Mouse (Mus musculus) heart, adult 11 months (tissue): ENCODE measurements around the gene Elmo1.

Experiments
- DNase-seq: peaks from one replicate; pipeline ENCODE4 v3.0.0; 2022

Elmo1 gene

DNA sequence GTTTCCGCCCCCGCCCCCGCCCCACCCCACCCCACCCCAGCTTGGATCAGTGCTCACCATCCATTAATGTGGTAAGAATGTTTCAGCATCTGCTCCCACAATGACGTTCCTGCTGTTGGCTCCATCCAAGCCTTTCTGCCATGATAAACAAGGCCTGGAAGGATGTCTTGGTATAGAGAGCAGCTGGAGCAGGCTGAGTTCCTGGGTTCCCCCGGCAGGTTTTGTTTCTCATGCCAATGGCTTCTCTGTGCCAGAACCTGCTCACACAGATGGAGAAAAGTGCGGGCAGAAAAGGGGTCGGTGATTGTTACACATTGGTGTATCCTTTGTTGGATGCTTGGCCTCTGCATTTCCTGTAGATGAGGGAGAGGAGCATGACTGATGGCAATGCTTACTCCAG lies 240.6 kb downstream of the Elmo1 start:
- peak; percentile 76 for DNase-seq

DNA sequence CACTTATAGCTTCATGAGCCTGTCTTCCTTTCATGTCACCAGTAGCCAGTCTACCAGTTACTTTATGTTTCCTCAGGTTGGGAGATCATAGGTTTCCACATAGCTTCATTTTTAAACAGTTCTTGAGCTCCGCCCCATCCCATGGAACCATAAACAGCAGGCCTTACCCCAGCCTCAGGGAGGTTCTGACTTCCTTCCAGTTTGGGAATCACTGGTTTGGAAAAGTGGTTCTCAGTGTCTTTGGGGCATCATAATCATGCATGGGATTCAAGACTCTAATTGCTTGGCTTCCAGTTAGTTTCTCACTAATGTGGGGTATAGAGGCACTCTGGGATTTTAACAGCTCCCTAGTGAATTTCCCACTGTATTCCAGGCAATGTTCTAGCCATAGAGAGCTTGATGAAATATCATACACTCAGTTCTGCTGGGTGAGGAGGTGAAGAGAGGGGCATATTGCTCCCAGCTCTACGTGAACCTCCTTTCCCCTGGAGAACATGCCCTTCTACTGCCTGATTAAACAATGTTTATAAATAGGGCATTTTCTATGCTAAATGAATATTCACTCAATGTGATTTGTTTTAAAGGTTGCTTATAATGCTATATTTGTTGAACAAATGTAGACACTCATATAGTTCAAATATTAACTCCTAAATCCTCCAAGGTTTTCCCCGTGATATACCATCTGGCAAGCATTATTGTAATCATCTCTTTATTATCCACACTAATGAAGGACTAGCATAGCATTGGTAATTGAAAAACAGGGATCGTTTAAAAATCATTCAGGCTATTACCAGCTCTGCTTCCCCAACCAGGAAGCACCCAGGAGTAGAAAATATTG lies 244.9 kb downstream of the Elmo1 start:
- DNase-seq = peak; percentile 5

DNA sequence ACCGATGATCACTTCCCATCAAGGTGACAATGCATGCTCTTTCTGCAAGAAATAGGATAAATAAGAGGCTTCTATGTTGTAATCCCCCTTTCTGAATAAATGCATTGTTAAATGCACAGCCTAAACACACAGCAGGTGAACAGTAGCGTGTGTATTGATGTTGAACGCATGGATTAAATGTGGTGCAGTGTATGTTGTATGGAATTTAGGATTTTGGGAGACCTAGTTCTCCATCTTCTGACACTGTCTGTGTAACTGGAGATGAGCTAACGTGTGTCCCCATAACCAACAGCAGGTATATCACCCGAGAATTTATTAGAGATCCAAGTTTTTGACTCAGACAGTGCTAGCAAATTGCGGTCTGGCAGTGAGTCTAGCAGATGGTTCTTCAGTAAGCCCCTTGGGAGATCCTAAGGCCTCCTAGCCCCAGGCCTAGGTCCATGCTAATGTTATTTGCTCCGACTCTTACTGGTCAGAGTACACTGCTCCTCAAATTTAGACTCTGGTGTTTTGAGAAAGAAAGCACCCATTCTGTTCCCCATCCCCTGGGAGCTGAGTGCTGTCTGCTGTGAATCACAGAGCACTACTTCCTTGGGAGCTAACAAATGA lies 245.6 kb downstream of the Elmo1 start:
- peak; percentile 56 for DNase-seq

DNA sequence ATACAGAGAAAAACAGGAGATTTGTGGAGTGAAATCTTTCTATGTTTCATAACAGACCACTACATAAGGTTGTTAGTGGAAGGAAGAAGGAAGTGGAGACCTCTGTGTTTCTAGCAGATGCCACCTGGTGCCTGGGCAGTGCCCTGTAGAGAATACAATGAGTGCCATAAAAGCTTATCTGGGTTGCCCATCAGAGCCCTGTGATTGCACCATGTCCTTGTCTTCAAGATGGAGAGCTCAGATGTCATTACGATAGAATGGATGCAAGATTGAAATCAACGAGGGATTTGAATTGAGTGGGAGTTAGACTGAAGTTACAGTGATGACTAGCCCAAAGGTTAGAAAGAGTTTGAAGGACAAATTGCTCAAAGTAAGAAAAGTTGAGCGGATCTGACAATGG lies 252.5 kb downstream of the Elmo1 start:
- no peak for DNase-seq

DNA sequence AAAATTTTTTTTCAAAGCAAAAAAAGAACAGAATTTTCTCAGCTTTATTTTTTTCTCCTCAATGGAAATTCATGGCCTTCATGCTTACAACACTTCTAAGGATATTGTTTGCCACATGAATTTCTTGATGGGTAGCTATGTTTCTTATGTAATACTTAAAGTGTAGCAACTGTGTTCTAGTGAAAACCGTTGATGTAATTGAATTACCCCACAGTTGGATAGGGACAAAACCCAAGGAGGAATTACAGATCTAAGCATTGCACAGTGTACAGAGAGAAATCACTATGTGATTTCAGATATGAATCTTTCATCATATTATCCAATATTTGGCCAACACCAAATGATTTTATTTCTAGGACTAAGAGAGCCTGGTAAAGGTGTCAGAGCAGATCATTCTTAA lies 259.4 kb downstream of the Elmo1 start:
- DNase-seq = no peak

DNA sequence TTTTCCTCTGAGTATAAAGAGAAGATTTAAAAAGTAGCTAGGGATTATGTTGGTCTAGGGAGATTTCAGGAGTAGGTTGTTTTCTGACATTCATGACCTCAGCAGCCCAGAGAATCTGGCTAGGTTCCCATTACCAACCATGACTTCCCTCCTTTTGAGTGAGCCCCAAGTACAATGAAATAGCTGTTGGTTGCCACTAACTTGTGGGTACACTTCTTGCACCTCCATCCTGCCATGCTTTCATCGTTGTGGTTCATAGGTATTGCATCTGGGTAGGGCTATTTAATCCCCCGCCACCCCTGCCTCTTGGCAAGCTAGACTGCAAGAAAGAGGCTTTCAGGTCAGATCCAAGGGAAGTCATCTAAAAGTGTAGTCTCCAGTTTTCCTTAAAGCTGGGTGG lies 262.2 kb downstream of the Elmo1 start:
- DNase-seq = no peak

DNA sequence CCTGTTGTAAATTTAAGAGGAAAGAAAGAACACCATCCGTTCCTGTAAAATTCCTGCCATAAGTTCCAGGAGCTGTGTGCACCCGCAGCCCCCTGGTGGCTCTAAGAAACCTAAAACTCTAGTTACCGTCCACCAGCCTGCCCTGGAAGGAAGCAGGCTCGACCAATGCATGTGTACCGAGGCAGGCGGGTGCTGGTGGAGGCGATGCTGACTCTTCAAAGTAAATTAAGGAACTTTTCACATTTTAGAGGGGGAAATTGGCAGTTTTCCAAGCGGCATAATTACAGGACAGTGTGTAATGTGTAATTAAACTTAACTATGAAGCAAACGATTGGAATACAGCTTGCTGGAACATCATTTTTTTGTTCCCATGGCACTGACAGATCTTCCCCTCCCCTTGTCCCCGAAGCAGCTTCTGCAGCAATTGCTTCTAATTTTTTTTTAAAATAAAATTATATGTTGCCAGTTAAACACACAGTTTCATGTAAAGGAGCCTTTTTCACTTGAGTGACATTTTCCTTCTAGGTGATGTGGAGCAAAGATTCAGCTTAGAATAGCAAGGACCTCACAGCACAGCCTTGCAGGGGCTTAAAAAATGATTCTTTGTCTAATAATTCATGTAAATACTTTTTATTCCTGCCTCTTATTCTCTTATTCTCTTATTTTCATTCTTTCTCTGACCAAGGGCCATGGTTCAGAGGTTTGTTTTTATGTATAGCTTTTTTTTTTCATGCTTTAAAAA lies 263.6 kb downstream of the Elmo1 start:
- DNase-seq = peak; percentile 76

DNA sequence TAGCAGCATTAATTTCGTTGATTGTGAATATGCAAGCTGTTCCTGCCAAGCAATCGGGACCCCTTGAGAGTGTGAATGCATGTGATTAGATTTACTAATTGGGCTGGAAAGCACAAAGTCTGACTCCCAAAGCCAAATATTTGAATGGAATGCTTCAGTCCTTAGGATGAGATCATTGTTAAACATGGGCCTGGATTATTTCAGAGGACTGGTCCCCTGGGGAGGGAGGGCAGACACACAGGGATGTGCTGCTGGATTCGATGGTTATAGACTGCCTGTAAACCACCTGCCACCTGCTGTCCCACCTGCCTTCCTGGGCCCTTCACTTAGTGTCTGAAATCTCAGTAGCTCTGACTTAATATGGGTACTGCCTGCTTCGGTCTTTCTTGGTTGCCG lies 264.2 kb downstream of the Elmo1 start:
- peak; percentile 90 for DNase-seq

DNA sequence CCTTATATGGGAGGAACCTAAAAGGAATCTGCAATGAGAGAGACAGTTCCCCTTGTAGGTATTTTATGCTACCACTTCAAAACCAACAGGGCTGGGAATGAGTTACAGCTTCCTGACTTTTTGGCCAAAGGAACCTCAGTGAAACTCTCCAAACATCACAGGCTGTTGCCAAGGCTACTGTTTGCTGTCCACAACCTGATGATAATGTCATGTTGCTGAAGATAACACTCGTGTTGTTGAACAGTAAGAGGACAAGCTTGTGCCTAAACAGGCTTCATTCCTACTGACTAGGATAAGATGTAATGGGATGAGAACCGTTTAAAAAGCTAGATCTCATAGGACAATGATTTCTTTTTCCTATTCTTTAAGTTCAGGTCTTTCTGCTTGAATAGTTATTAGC lies 272.1 kb downstream of the Elmo1 start:
- DNase-seq = peak; percentile 88

DNA sequence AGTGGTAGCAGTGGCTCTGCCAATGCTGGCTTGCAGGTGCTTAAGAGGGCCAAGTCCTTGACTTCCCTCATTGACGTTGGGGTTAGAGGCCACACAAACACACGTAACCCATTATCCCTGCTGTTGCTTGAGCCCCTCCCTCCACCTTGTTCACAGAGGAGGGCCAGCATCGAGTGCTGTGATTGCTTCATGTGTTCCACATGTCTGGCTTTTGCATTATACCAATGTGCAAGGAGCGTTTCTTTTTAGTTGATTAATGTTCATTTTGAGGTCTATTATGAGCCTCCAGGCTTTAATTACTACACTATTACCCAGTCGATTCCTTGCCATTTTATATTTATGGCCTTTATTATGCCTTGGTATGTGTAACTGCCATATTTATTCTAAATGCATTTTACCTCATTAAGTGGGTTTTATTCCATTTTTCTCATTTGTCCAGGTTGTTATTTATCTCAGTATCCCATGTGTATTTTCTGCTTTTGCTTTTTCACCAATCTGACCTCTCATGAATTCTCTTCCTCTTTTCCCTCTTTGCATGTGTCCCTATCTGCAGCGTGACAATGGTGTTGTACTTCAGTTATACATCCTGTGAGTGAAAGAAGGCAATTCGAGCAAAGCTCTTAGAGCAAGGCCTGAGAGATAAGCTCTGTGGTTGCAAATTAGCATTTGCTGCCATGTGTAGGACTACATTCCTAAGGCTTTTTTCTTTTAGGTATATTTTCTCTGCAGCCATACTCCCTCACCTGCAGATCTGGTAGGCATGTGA lies 275.6 kb downstream of the Elmo1 start:
- DNase-seq = peak; percentile 51

DNA sequence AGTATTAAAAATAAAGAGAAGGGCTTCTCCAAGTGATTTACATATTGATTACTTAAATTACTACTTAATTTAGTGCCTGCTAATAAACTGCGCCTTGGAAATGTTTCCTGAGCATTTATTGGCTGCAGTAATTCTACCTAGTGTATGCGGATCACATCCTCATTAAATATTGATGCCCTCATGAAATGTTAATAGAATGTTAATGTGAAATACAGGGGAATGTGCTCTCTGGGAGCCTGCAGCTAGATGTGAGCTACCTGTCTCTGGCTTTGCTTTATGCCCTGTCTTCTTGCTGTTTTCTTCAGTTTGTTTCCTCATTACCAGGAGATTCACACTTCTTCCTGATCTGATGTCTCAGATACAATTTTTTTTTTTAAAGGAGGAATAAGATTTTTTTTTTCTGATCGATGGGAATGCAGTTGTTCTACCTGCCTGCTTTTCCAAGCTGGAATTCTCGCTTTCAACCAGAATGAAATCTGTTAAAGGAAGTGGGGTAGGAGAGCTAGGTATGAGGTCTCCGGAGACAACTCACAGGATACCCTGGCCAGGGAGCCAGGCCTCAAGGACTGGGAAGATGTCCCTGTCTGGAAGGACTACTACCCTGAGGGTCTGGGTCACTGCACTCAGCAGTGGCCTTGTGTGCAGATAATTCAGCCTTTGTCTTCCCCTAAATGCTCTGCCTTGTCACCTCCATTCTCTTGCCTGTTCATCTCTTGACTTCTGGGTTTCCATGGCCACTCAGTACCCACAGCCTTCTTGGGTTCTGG lies 279.8 kb downstream of the Elmo1 start:
- no peak for DNase-seq

DNA sequence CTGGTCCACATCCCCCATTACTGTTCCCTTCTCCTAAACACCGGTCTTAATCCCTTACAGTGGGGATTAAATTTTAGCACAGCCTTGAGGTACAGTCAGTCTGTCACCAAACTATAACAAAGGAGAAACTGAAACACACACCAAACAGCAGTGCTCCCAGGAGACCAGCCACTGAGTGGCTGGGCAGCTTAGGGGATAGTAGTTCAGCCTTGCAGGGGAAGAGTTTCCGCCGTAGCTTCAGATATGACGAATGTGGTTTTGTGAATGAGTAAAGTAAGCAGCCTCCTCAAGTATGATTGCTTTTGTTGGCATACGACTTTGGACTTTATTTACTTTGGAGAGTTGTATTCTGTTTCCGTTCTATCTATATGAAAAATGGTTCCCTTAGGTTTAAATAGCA lies 281.1 kb downstream of the Elmo1 start:
- peak; percentile 87 for DNase-seq

DNA sequence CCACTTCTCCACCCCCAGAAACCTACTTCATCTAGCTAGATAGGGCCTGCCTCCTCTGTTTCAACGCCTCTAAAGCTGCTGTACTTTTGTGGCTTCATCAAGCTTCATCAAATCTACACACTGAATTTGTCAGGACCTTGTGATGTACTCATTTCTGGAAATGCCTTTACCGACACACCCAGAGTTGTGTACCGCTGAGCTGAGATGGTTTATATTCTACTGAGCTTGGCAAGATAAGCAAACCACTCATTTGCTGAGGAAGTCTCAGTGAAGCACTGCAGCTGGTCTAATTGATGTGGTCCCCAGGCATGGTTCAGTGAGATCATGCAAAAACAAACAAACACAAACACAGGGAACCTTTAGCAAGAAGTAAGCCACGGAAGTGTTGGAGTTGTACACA lies 281.9 kb downstream of the Elmo1 start:
- DNase-seq = peak; percentile 85

DNA sequence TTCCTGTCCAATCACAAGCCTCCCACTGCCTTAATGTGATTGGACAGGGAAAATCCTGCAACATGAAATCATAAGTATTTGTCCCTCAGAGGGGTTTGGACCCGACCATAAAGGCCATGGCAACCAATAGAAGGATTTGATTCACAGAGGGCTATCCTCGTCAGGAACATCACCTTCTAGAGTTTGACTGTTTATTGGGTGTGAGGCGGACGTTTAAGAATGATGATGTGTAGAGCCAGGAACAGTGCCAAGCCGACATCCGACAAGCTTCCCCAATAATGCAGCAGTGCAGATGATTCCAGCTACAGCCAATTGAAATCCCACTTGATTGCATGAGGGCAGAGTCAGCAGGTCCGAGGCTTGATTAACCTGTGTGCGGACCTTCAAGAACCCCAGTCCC lies 288.5 kb downstream of the Elmo1 start:
- DNase-seq = no peak

DNA sequence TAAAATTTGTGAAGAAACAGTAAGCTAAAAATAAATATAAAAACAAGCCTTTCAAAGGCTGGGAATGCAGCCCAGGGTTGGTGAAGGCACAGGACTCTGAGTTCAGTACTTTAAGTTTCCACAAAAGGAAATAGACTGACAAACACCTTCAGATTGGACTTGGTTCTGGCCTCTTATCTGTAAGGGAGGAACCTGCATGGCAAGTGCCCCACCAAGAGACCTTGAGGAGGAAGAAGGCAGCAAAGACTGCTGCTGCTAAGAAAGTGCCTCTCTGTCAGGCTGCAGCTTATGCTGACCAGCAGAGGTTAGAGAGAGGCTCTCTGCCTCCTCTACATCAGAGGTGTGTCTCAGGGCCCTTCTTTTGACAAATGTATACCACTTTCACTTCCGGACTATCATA lies 293.5 kb downstream of the Elmo1 start:
- DNase-seq = no peak

DNA sequence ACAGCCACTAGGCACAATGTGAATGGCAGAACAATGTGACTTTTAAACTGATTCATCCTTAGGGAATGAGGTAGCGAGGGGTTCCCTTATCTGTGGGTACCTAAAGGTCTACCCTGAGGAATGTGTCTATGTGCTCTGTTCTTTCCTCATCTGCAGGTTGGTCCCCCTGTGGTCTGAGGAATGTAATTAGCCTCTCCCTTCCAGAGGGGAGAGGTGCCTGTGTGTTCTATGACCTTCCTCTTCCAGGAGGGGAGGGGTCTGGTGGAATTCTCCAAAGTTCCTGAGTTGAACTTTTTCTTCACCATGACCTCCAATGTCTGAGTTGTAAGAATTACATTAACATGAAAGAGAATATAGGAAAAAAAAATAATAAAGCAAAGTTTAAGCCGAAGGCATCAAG lies 294.4 kb downstream of the Elmo1 start:
- DNase-seq = no peak

DNA sequence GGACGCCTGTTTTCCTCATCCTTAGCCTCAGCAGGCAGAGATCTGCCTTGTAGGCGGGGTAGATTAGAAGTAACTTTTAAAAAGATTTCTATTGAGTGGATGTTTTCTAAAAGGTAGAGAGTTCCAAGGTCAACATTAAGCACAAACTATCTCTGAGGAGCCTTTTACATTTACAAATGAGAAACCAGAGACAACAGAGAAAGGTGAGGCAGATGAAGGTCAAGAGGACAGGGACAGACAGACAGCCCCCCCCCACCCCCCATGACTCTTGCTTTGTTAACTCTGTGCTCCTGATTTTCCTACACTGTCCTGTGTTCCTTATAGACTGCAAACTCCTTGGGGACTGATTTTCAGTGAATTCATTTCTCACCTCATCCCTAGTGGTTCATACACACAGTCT lies 295.0 kb downstream of the Elmo1 start:
- no peak for DNase-seq

DNA sequence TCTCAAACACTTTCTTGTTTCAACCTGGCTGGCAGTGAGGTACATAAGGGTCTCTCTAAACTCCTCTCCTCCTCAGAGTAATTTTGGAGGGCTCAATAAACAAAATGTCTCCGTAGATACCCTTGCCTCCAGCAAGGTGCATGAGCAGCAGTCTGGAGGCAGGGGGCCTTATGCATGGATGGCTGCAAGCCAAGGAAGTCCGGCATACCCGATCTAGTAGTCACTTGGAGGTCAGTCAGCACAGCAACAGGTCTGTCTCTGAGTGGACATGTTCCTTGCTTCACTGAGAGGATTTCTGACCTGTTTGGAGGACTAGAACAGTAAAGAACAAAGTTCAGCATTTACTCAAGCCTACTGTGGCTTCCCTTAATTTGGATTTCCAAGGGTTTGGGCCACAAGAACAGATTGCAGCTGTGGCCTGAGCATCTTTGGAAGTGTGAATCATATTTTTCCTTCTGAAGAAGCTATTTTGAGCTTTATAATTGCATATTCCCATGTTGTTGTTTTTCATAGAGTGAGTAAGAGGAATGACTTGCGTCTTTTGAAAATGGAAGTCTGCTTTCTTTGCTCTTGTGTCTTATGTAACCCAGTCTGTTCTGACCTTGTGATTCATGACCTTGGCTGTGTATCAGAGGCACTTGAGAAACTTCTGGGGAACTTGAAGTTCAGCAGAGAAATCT lies 296.2 kb downstream of the Elmo1 start:
- peak; percentile 94 for DNase-seq

DNA sequence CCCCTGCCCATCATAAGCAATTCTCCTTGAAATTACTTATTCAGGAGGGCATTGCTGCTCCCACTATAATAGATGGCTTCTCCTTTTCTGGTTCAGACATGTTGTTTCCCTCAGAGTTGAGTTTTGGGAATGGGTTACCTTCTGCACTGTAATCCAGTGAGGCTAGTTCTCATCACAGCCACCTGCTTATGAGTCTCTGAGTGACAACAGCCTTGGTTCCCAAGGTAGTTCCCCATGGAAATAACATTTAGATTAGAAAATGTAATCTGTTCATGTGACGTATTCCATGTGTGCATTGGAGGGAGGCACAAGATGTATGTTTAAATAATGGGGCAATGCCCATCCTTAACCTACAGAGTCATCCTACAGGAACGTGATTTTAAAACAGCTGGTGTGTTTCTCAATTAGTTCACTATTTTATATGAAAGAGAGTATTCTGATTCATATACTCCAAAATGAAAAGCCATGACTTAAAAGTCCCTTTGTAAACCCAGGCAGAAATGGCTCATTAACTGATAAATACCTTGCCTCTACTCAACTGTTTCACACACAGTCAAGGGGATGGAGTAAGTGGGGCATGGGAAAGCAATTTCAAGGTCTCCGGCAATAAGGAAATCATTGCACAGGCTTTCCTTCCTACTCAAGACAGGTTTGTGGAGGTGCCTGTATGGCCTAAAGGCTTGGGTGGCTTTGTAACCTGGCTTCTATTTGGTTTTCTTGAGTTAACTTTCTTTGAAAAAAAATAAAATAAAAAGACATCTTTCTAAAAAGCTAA lies 302.6 kb downstream of the Elmo1 start:
- DNase-seq = no peak

DNA sequence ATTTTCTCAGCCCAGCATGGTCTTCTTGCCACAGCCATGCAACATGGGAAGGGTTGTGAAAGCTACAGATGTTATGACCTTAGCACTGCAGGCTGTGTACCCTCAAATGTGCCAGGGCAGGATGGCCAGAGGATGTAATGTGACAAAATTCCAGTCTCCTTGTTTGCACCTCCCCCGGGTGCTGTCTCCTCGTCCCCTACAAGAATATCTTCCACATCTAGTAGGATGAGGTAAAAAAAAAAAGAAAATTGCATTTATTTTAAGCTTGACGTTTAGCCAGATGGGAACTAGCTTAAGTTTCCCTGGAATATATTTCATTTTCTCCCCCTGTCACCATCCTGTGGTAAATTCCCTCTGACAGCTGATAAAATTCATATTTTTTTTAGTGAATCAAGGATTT lies 307.3 kb downstream of the Elmo1 start:
- no peak for DNase-seq

DNA sequence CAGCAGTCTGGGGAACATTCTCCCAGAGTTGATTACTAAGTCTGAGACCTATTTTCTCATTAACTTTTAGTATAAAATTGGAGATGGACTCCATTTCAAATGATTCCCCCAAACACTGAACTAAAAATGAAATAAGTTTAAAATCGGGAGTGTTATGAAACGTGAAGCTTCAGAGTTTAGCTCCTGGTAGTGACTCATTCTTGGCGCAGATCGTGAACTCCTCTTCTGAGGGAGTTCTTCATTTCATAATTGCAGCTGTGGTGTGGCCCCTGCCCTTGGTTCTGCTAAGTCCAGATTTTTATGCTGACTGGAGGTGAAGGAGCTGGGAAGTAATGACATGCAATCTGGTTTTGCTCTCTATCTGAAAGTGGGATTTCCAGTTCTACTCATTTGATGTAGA lies 307.9 kb downstream of the Elmo1 start:
- peak; percentile 96 for DNase-seq
